Mouse (Mus musculus): Measurements from ENCODE around the gene Ercc4.
"Not testable (repeated sequence)": the region's sequence is repeated elsewhere in the genome, so short reads cannot be mapped to it uniquely, and the experiment has no call there.

The Ercc4 gene

GRCm38 (mm10) chr16:13109156-13109989, at the start of gene Ercc4:
Gene Ercc4, plus strand, starts transcription at chr16:13109684.
- peak; percentile 97 for DNase-seq (ENCODE audit: low spot score)

GRCm38 (mm10) chr16:13061113-13061512, 48.4 kb upstream of the Ercc4 start:
- DNase-seq (ENCODE audit: low spot score) = peak; percentile 13

GRCm38 (mm10) chr16:13074176-13074575, 35.3 kb upstream of the Ercc4 start:
- no peak for DNase-seq (ENCODE audit: low spot score)

- no peak for DNase-seq (ENCODE audit: low spot score)
Measured at GRCm38 (mm10) chr16:13080161-13080560, 29.3 kb upstream of the Ercc4 start.

- no peak for DNase-seq (ENCODE audit: low spot score)
Measured at GRCm38 (mm10) chr16:13083155-13083798, 26.2 kb upstream of the Ercc4 start.

- DNase-seq (ENCODE audit: low spot score) = no peak
Measured at GRCm38 (mm10) chr16:13108356-13108755, 1.1 kb upstream of the Ercc4 start.

GRCm38 (mm10) chr16:13109990-13110595, 609 bp downstream of the Ercc4 start:
- DNase-seq (ENCODE audit: low spot score) = no peak

GRCm38 (mm10) chr16:13114821-13115220, 5.3 kb downstream of the Ercc4 start:
- no peak for DNase-seq (ENCODE audit: low spot score)

- not testable (repeated sequence) for DNase-seq (ENCODE audit: low spot score)
Measured at GRCm38 (mm10) chr16:13115466-13115865, 6.0 kb downstream of the Ercc4 start.

GRCm38 (mm10) chr16:13117299-13117966, 7.9 kb downstream of the Ercc4 start:
- DNase-seq (ENCODE audit: low spot score) = peak; percentile 83

GRCm38 (mm10) chr16:13117967-13118430, 8.5 kb downstream of the Ercc4 start:
- no peak for DNase-seq (ENCODE audit: low spot score)

- DNase-seq (ENCODE audit: low spot score) = no peak
Measured at GRCm38 (mm10) chr16:13118754-13119294, 9.3 kb downstream of the Ercc4 start.

- no peak for DNase-seq (ENCODE audit: low spot score)
Measured at GRCm38 (mm10) chr16:13119641-13120350, 10.3 kb downstream of the Ercc4 start.

GRCm38 (mm10) chr16:13125357-13125756, 15.9 kb downstream of the Ercc4 start:
- DNase-seq (ENCODE audit: low spot score) = no peak

GRCm38 (mm10) chr16:13127566-13127965, 18.1 kb downstream of the Ercc4 start:
- DNase-seq (ENCODE audit: low spot score) = no peak

- DNase-seq (ENCODE audit: low spot score) = peak; percentile 62
Measured at GRCm38 (mm10) chr16:13130412-13130811, 20.9 kb downstream of the Ercc4 start.

- DNase-seq (ENCODE audit: low spot score) = no peak
Measured at GRCm38 (mm10) chr16:13141220-13141619, 31.7 kb downstream of the Ercc4 start.

- no peak for DNase-seq (ENCODE audit: low spot score)
Measured at GRCm38 (mm10) chr16:13143932-13144331, 34.4 kb downstream of the Ercc4 start.

- no peak for DNase-seq (ENCODE audit: low spot score)
Measured at GRCm38 (mm10) chr16:13144682-13145410, 35.4 kb downstream of the Ercc4 start.

GRCm38 (mm10) chr16:13146231-13146630, 36.7 kb downstream of the Ercc4 start:
- DNase-seq (ENCODE audit: low spot score) = no peak
